Mouse (Mus musculus) liver, embryonic 15.5 days (tissue): ENCODE results near the gene Pitpnm1. TPM values are rescaled to one million over a fixed set of nuclear protein-coding genes. Genes with fewer than 3 reads are reported as not detected.

ENCODE experiments used
- ATAC-seq: fragments of 200-750 bp; cut with Nextera tagmentation; 2 replicates; pipeline ENCODE4 v1.8.0; 2017; ENCODE audit warnings: moderate number of reproducible peaks, mild to moderate bottlenecking, moderate library complexity; ENCODE audit not compliant: insufficient read depth
- H3K27ac ChIP-seq: fragments of 300-500 bp; sonication (generic); replicated peaks from 2 replicates; pipeline ENCODE4 v1.5.1; 2015; ENCODE audit warnings: mild to moderate bottlenecking, inconsistent platforms
- H3K27me3 ChIP-seq: fragments of 300-500 bp; sonication (generic); 2 replicates; pipeline ENCODE4 v1.6.1; 2015; ENCODE audit warnings: mild to moderate bottlenecking, inconsistent platforms
- H3K36me3 ChIP-seq: fragments of 300-500 bp; sonication (generic); replicated peaks from 2 replicates; pipeline ENCODE4 v1.6.1; 2015; ENCODE audit warnings: moderate library complexity, mild to moderate bottlenecking, inconsistent platforms
- H3K4me1 ChIP-seq: fragments of 300-500 bp; sonication (generic); replicated peaks from 2 replicates; pipeline ENCODE4 v1.6.1; 2015; ENCODE audit warnings: inconsistent platforms
- H3K4me2 ChIP-seq: fragments of 300-500 bp; sonication (generic); 2 replicates; pipeline ENCODE4 v1.6.1; 2015; ENCODE audit warnings: moderate library complexity, mild to moderate bottlenecking, inconsistent platforms
- H3K4me3 ChIP-seq: fragments of 300-500 bp; sonication (generic); replicated peaks from 2 replicates; pipeline ENCODE4 v1.5.1; 2015; ENCODE audit warnings: mild to moderate bottlenecking, inconsistent platforms
- H3K9ac ChIP-seq: fragments of 300-500 bp; sonication (generic); 2 replicates; pipeline ENCODE4 v1.6.1; 2015; ENCODE audit warnings: moderate library complexity, mild to moderate bottlenecking, inconsistent platforms
- H3K9me3 ChIP-seq: fragments of 300-500 bp; sonication (generic); replicated peaks from 2 replicates; pipeline ENCODE4 v1.6.1; 2016; ENCODE audit warnings: inconsistent platforms
- WGBS: fragments of 180-500 bp; shearing (Covaris S2); methylation state at CpG from one replicate; pipeline ENCODE4 v1.1.7; 2015; ENCODE audit warnings: mixed read lengths; ENCODE audit not compliant: insufficient replicate concordance; 5-methylcytosine and 5-hydroxymethylcytosine counted together
- polyA plus RNA-seq: library from polyadenylated mRNA; unstranded; fragments of >200 nt; fragmentation: Nextera tagmentation; extraction: Ambion mirVana; gene quantifications from 2 replicates; pipeline ENCODE4 v1.2.1, GENCODE M21; 2015

Gene Pitpnm1
- polyA plus RNA-seq, 1 experiment from 2014 or later: 6.0 TPM

- Histone ChIP-seq H3K27me3 (peaks cover 35% of the 10 kb centered on the region), H3K4me1 (peaks cover 42% of the 10 kb centered on the region), H3K36me3 (no peaks in the 10 kb centered on the region), H3K4me2 (no peak overlapping the region), H3K9me3 (no peaks in the 10 kb centered on the region), H3K4me3 (no peak overlapping the region), H3K27ac (no peak overlapping the region), H3K9ac (no peak overlapping the region)
- WGBS: 95% methylated on average over 1 of the region's 1 CpGs
- 0 out of 2 replicates have a peak, but pooled peaks have one; percentile 23 for ATAC-seq
Measured at GRCm38 (mm10) chr19:4084984-4085383, 14.8 kb upstream of the Pitpnm1 start.

GRCm38 (mm10) chr19:4086156-4086555 lies 13.6 kb upstream of the Pitpnm1 start:
- no peaks in the 10 kb centered on the region for H3K36me3 ChIP-seq
- no peak overlapping the region for H3K27ac ChIP-seq
- H3K9ac ChIP-seq: no peak overlapping the region
- 81% methylated on average over 15 of the region's 15 CpGs for WGBS
- H3K9me3 ChIP-seq: no peaks in the 10 kb centered on the region
- no peak for ATAC-seq
- H3K4me3 ChIP-seq: no peak overlapping the region
- peaks cover 30% of the 10 kb centered on the region for H3K4me1 ChIP-seq
- H3K27me3 ChIP-seq: peaks cover 35% of the 10 kb centered on the region
- no peak overlapping the region for H3K4me2 ChIP-seq

- 68% methylated on average over 5 of the region's 5 CpGs for WGBS
- no peak overlapping the region for H3K27ac ChIP-seq
- ATAC-seq: no peak
- no peaks in the 10 kb centered on the region for H3K9me3 ChIP-seq
- no peak overlapping the region for H3K4me3 ChIP-seq
- peaks cover 35% of the 10 kb centered on the region for H3K27me3 ChIP-seq
- peaks cover 25% of the 10 kb centered on the region for H3K4me1 ChIP-seq
- no peak overlapping the region for H3K9ac ChIP-seq
- no peaks in the 10 kb centered on the region for H3K36me3 ChIP-seq
- H3K4me2 ChIP-seq: no peak overlapping the region
Measured at GRCm38 (mm10) chr19:4087090-4087489, 12.7 kb upstream of the Pitpnm1 start.

GRCm38 (mm10) chr19:4088146-4088545 lies 11.7 kb upstream of the Pitpnm1 start:
- no peaks in the 10 kb centered on the region for H3K36me3 ChIP-seq
- no peak for ATAC-seq
- no peaks in the 10 kb centered on the region for H3K9me3 ChIP-seq
- H3K4me3 ChIP-seq: no peak overlapping the region
- no peak overlapping the region for H3K27ac ChIP-seq
- 25% methylated on average over 5 of the region's 5 CpGs for WGBS
- peaks cover 33% of the 10 kb centered on the region for H3K27me3 ChIP-seq
- no peak overlapping the region for H3K9ac ChIP-seq
- H3K4me2 ChIP-seq: no peak overlapping the region
- H3K4me1 ChIP-seq: peaks cover 33% of the 10 kb centered on the region

- no peaks in the 10 kb centered on the region for H3K9me3 ChIP-seq
- no peak overlapping the region for H3K9ac ChIP-seq
- 68% methylated on average over 6 of the region's 6 CpGs for WGBS
- H3K4me1 ChIP-seq: peaks cover 24% of the 10 kb centered on the region
- no peaks in the 10 kb centered on the region for H3K36me3 ChIP-seq
- H3K27ac ChIP-seq: no peak overlapping the region
- H3K4me2 ChIP-seq: no peak overlapping the region
- no peak for ATAC-seq
- H3K4me3 ChIP-seq: no peak overlapping the region
- H3K27me3 ChIP-seq: peaks cover 24% of the 10 kb centered on the region
Measured at GRCm38 (mm10) chr19:4089128-4089527, 10.7 kb upstream of the Pitpnm1 start.

GRCm38 (mm10) chr19:4090446-4090845 lies 9.4 kb upstream of the Pitpnm1 start:
- no peaks in the 10 kb centered on the region for H3K9me3 ChIP-seq
- no peak overlapping the region for H3K4me2 ChIP-seq
- H3K36me3 ChIP-seq: no peaks in the 10 kb centered on the region
- H3K27ac ChIP-seq: no peak overlapping the region
- no peak overlapping the region for H3K4me3 ChIP-seq
- H3K27me3 ChIP-seq: peaks cover 23% of the 10 kb centered on the region
- no peak for ATAC-seq
- no peak overlapping the region for H3K9ac ChIP-seq
- 61% methylated on average over 3 of the region's 3 CpGs for WGBS
- peaks cover 14% of the 10 kb centered on the region for H3K4me1 ChIP-seq

- Histone ChIP-seq H3K36me3 (no peaks in the 10 kb centered on the region), H3K4me3 (no peak overlapping the region), H3K27ac (no peak overlapping the region), H3K27me3 (peaks cover 16% of the 10 kb centered on the region), H3K9me3 (no peaks in the 10 kb centered on the region), H3K4me1 (peaks cover 20% of the 10 kb centered on the region), H3K9ac (no peak overlapping the region), H3K4me2 (no peak overlapping the region)
- WGBS: 16% methylated on average over 2 of the region's 2 CpGs
- ATAC-seq: no peak
Measured at GRCm38 (mm10) chr19:4091383-4091782, 8.4 kb upstream of the Pitpnm1 start.

- 45% methylated on average over 3 of the region's 3 CpGs for WGBS
- Histone ChIP-seq H3K36me3 (no peaks in the 10 kb centered on the region), H3K9ac (no peak overlapping the region), H3K4me2 (no peak overlapping the region), H3K4me3 (no peak overlapping the region), H3K4me1 (peaks cover 30% of the 10 kb centered on the region), H3K9me3 (no peaks in the 10 kb centered on the region), H3K27ac (no peak overlapping the region), H3K27me3 (peaks cover 11% of the 10 kb centered on the region)
- no peak for ATAC-seq
Measured at GRCm38 (mm10) chr19:4092750-4093149, 7.0 kb upstream of the Pitpnm1 start.

- Histone ChIP-seq H3K9ac (no peak overlapping the region), H3K4me1 (peaks cover 34% of the 10 kb centered on the region), H3K27ac (no peak overlapping the region), H3K36me3 (peaks cover 6% of the 10 kb centered on the region; the same call in 1 of the 2 replicates), H3K4me2 (no peak overlapping the region), H3K9me3 (no peaks in the 10 kb centered on the region), H3K27me3 (peaks cover 9% of the 10 kb centered on the region), H3K4me3 (no peak overlapping the region)
- ATAC-seq: no peak
- WGBS: 76% methylated on average over 7 of the region's 7 CpGs
Measured at GRCm38 (mm10) chr19:4093772-4094171, 6.0 kb upstream of the Pitpnm1 start.

GRCm38 (mm10) chr19:4094348-4094747 lies 5.5 kb upstream of the Pitpnm1 start:
- H3K27me3 ChIP-seq: peaks cover 3% of the 10 kb centered on the region
- no peak overlapping the region for H3K4me2 ChIP-seq
- H3K4me1 ChIP-seq: peaks cover 40% of the 10 kb centered on the region
- no peak for ATAC-seq
- H3K4me3 ChIP-seq: no peak overlapping the region
- H3K36me3 ChIP-seq: peaks cover 6% of the 10 kb centered on the region; the same call in 1 of the 2 replicates
- H3K27ac ChIP-seq: no peak overlapping the region
- 69% methylated on average over 3 of the region's 3 CpGs for WGBS
- no peak overlapping the region for H3K9ac ChIP-seq
- no peaks in the 10 kb centered on the region for H3K9me3 ChIP-seq

GRCm38 (mm10) chr19:4094774-4095303 lies 5.0 kb upstream of the Pitpnm1 start:
- H3K27ac ChIP-seq: no peak overlapping the region
- H3K9ac ChIP-seq: no peak overlapping the region

GRCm38 (mm10) chr19:4095802-4096201 lies 4.0 kb upstream of the Pitpnm1 start:
- Histone ChIP-seq H3K4me1 (peaks cover 55% of the 10 kb centered on the region), H3K4me3 (peak overlapping the region; percentile 74), H3K9me3 (no peaks in the 10 kb centered on the region), H3K9ac (no peak overlapping the region), H3K27me3 (peaks cover 15% of the 10 kb centered on the region), H3K36me3 (peaks cover 6% of the 10 kb centered on the region; the same call in 1 of the 2 replicates), H3K4me2 (peak overlapping the region; percentile 93), H3K27ac (no peak overlapping the region)
- WGBS: 65% methylated on average over 3 of the region's 3 CpGs
- ATAC-seq: no peak

More at GRCm38 (mm10) chr19:4094774-4095303, 5.0 kb upstream of the Pitpnm1 start:
- ATAC-seq: no peak
- peaks cover 45% of the 10 kb centered on the region for H3K4me1 ChIP-seq
- peaks cover 5% of the 10 kb centered on the region for H3K27me3 ChIP-seq
- H3K4me3 ChIP-seq: no peak overlapping the region
- no peaks in the 10 kb centered on the region for H3K9me3 ChIP-seq
- no peak overlapping the region for H3K4me2 ChIP-seq
- 74% methylated on average over 5 of the region's 5 CpGs for WGBS
- peaks cover 6% of the 10 kb centered on the region; the same call in 1 of the 2 replicates for H3K36me3 ChIP-seq
